Mouse (Mus musculus) embryonic facial prominence, embryonic 11.5 days (tissue): ENCODE measurements around the gene Qrfp. TPM values are rescaled to one million over a fixed set of nuclear protein-coding genes. Genes with fewer than 3 reads are reported as not detected.

Source experiments
- ATAC-seq: fragments of 200-750 bp; cut with Nextera tagmentation; replicated peaks from 2 replicates; pipeline ENCODE4 v1.8.0; 2017; ENCODE audit warnings: low read depth; ENCODE audit not compliant: insufficient number of reproducible peaks, low FRiP score, low TSS enrichment
- DNase-seq: peaks from one replicate; pipeline ENCODE4 v3.0.0-alpha.2; 2015; ENCODE audit warnings: low spot score
- H3K27ac ChIP-seq: fragments of 300-500 bp; sonication (generic); replicated peaks from 2 replicates; pipeline ENCODE4 v1.5.1; 2014; ENCODE audit warnings: mild to moderate bottlenecking, low read depth, low read length, control low read depth
- H3K27me3 ChIP-seq: fragments of 300-500 bp; sonication (generic); 2 replicates; pipeline ENCODE4 v1.6.1; 2014; ENCODE audit warnings: mild to moderate bottlenecking, low read length, moderate library complexity, mixed read lengths; ENCODE audit not compliant: control insufficient read depth, insufficient read depth
- H3K36me3 ChIP-seq: fragments of 300-500 bp; sonication (generic); replicated peaks from 2 replicates; pipeline ENCODE4 v1.6.1; 2014; ENCODE audit warnings: low read depth, mild to moderate bottlenecking, low read length, moderate library complexity, mixed read lengths; ENCODE audit not compliant: control insufficient read depth, insufficient read depth
- H3K4me1 ChIP-seq: fragments of 300-500 bp; sonication (generic); 2 replicates; pipeline ENCODE4 v1.6.1; 2014; ENCODE audit warnings: low read length, mixed read lengths; ENCODE audit not compliant: control insufficient read depth, insufficient read depth
- H3K4me2 ChIP-seq: fragments of 300-500 bp; sonication (generic); 2 replicates; pipeline ENCODE4 v1.6.1; 2014; ENCODE audit warnings: low read depth, mild to moderate bottlenecking, control low read depth, low read length, moderate library complexity
- H3K4me3 ChIP-seq: fragments of 300-500 bp; sonication (generic); 2 replicates; pipeline ENCODE4 v1.5.1; 2014; ENCODE audit warnings: low read depth, low read length, control low read depth
- H3K9ac ChIP-seq: fragments of 300-500 bp; sonication (generic); replicated peaks from 2 replicates; pipeline ENCODE4 v1.6.1; 2014; ENCODE audit warnings: mild to moderate bottlenecking, control low read depth, low read length
- H3K9me3 ChIP-seq: fragments of 300-500 bp; sonication (generic); replicated peaks from 2 replicates; pipeline ENCODE4 v1.6.1; 2016; ENCODE audit warnings: mild to moderate bottlenecking, low read length, inconsistent platforms, mixed read lengths; ENCODE audit not compliant: control insufficient read depth
- WGBS: fragments of 180-500 bp; shearing (Covaris S2); extraction: QIAGEN DNeasy Blood & Tissue Kit; methylation state at CpG from one replicate; pipeline ENCODE4 v1.1.7; 2014; 5-methylcytosine and 5-hydroxymethylcytosine counted together
- polyA plus RNA-seq: library from polyadenylated mRNA; unstranded; fragments of >200 nt; fragmentation: Nextera tagmentation; extraction: Ambion mirVana; gene quantifications from 2 replicates; pipeline ENCODE4 v1.2.1, GENCODE M21; 2014

The Qrfp gene
- polyA plus RNA-seq, 1 experiment from 2014 or later = 0.14 TPM

GRCm38 (mm10) chr2:31845896-31846691 is 35.7 kb upstream of the Qrfp start, which contains the start of gene Fibcd1:
Fibcd1 (minus strand) TSS chr2:31846005.
- DNase-seq (peak; percentile 46), ATAC-seq (0 out of 2 replicates have a peak, but pooled peaks have one; percentile 38)
- Histone ChIP-seq H3K4me2 (peak within 1 kb of the TSS; percentile 96), H3K9me3 (no peaks in the 10 kb centered on the region), H3K4me3 (peak within 1 kb of the TSS; percentile 53), H3K4me1 (peaks cover 17% of the 10 kb centered on the region), H3K9ac (peak within 1 kb of the TSS; percentile 44), H3K36me3 (no peaks in the 10 kb centered on the region), H3K27me3 (peaks cover 29% of the 10 kb centered on the region), H3K27ac (no peak within 1 kb of the TSS)
- WGBS = under 1% methylated on average over 83 of the region's 88 CpGs

- Histone ChIP-seq H3K36me3 (no peaks in the 10 kb centered on the region), H3K9ac (peak overlapping the region; percentile 44; the same call in 1 of the 2 replicates), H3K27ac (no peak overlapping the region), H3K4me1 (peaks cover 17% of the 10 kb centered on the region), H3K4me2 (peak overlapping the region; percentile 96), H3K9me3 (no peaks in the 10 kb centered on the region), H3K27me3 (peaks cover 29% of the 10 kb centered on the region), H3K4me3 (peak overlapping the region; percentile 53)
- 3% methylated on average over 26 of the region's 26 CpGs for WGBS
- ATAC-seq (no peak), DNase-seq (no peak)
Measured at GRCm38 (mm10) chr2:31845512-31845895, 35.1 kb upstream of the Qrfp start.

- no peak overlapping the region; the same call in 1 of the 2 replicates for H3K4me2 ChIP-seq
- DNase-seq = no peak
- 0 out of 2 replicates have a peak, but pooled peaks have one; percentile 17 for ATAC-seq
- H3K4me1 ChIP-seq = peaks cover 17% of the 10 kb centered on the region
- H3K27me3 ChIP-seq = peaks cover 29% of the 10 kb centered on the region
- no peak overlapping the region for H3K4me3 ChIP-seq
- no peaks in the 10 kb centered on the region for H3K9me3 ChIP-seq
- WGBS = 3% methylated on average over 10 of the region's 10 CpGs
- H3K9ac ChIP-seq = no peak overlapping the region
- no peak overlapping the region for H3K27ac ChIP-seq
- no peaks in the 10 kb centered on the region for H3K36me3 ChIP-seq
Measured at GRCm38 (mm10) chr2:31844729-31845136, 34.4 kb upstream of the Qrfp start.

GRCm38 (mm10) chr2:31838868-31839267 is 28.5 kb upstream of the Qrfp start:
- Histone ChIP-seq H3K36me3 (no peaks in the 10 kb centered on the region), H3K27me3 (0 out of 2 replicates have a peak, but pooled peaks cover 3% of the 10 kb centered on the region), H3K4me2 (no peak overlapping the region), H3K27ac (no peak overlapping the region), H3K4me3 (no peak overlapping the region), H3K9me3 (no peaks in the 10 kb centered on the region), H3K4me1 (no peaks in the 10 kb centered on the region), H3K9ac (no peak overlapping the region)
- 47% methylated on average over 1 of the region's 1 CpGs for WGBS
- DNase-seq (no peak), ATAC-seq (no peak)

GRCm38 (mm10) chr2:31836985-31837384 is 26.6 kb upstream of the Qrfp start:
- 26% methylated on average over 6 of the region's 6 CpGs for WGBS
- ATAC-seq (no peak; the same call in 1 of the 2 replicates), DNase-seq (no peak)
- Histone ChIP-seq H3K36me3 (no peaks in the 10 kb centered on the region), H3K27ac (no peak overlapping the region), H3K4me3 (no peak overlapping the region), H3K9me3 (no peaks in the 10 kb centered on the region), H3K9ac (no peak overlapping the region), H3K4me1 (no peaks in the 10 kb centered on the region), H3K27me3 (no peaks in the 10 kb centered on the region), H3K4me2 (no peak overlapping the region)

GRCm38 (mm10) chr2:31836091-31836490 is 25.7 kb upstream of the Qrfp start:
- no peaks in the 10 kb centered on the region for H3K36me3 ChIP-seq
- 70% methylated on average over 10 of the region's 10 CpGs for WGBS
- DNase-seq (no peak), ATAC-seq (peak; percentile 42; the same call in 1 of the 2 replicates)
- no peaks in the 10 kb centered on the region for H3K4me1 ChIP-seq
- H3K4me2 ChIP-seq = no peak overlapping the region
- no peak overlapping the region for H3K27ac ChIP-seq
- H3K4me3 ChIP-seq = no peak overlapping the region
- no peak overlapping the region for H3K9ac ChIP-seq
- H3K9me3 ChIP-seq = no peaks in the 10 kb centered on the region
- H3K27me3 ChIP-seq = no peaks in the 10 kb centered on the region

- no peak overlapping the region for H3K4me2 ChIP-seq
- H3K9ac ChIP-seq = no peak overlapping the region
- WGBS = 16% methylated on average over 4 of the region's 4 CpGs
- H3K36me3 ChIP-seq = no peaks in the 10 kb centered on the region
- H3K27ac ChIP-seq = no peak overlapping the region
- ATAC-seq = no peak
- peaks cover under 1% of the 10 kb centered on the region for H3K27me3 ChIP-seq
- H3K4me3 ChIP-seq = no peak overlapping the region
- DNase-seq = no peak
- no peaks in the 10 kb centered on the region for H3K9me3 ChIP-seq
- H3K4me1 ChIP-seq = no peaks in the 10 kb centered on the region; the same call in 1 of the 2 replicates
Measured at GRCm38 (mm10) chr2:31828311-31828825, 18.0 kb upstream of the Qrfp start.

- ATAC-seq = no peak
- H3K4me3 ChIP-seq = no peak overlapping the region
- H3K4me2 ChIP-seq = no peak overlapping the region
- H3K4me1 ChIP-seq = peaks cover 5% of the 10 kb centered on the region
- H3K27me3 ChIP-seq = peaks cover 4% of the 10 kb centered on the region
- no peak overlapping the region for H3K27ac ChIP-seq
- no peak for DNase-seq
- H3K36me3 ChIP-seq = no peaks in the 10 kb centered on the region
- H3K9me3 ChIP-seq = no peaks in the 10 kb centered on the region
- no peak overlapping the region for H3K9ac ChIP-seq
- 66% methylated on average over 7 of the region's 7 CpGs for whole genome bisulfite sequencing
Measured at GRCm38 (mm10) chr2:31827877-31828276, 17.5 kb upstream of the Qrfp start.
